Mouse (Mus musculus): ENCODE data around the gene Pfkp.

- TF ChIP-seq POLR2A (IDR thresholded peaks at IDR 0.05; ENCODE audit: low read depth, low read length) = no peak
- TF ChIP-seq CTCF (conservative IDR thresholded peaks at IDR 0.05; ENCODE audit: insufficient read depth, insufficient read length, low read depth, low read length) = no peak
Measured at GRCm38 (mm10) chr13:6555656-6556055, 92.9 kb downstream of the Pfkp start.

All from kidney, adult 2 months (tissue).